Mouse (Mus musculus) NIH3T3 (cell line): ENCODE results near the gene Olfr1232.

ENCODE experiments used
- DNase-seq: peaks from one replicate; pipeline ENCODE4 v3.0.0-alpha.2; 2012; ENCODE audit warnings: low read depth

Gene Olfr1232

GRCm38 (mm10) chr2:89329575-89329974 is at the start of gene Olfr1232:
TSS of gene Olfr1232 (minus strand) at chr2:89329675.
- DNase-seq, result no peak

GRCm38 (mm10) chr2:89364765-89365164 is 35.3 kb upstream of the Olfr1232 start, which contains the start of gene Olfr1234:
TSS of gene Olfr1234 (minus strand) at chr2:89364865.
- no peak for DNase-seq

- no peak for DNase-seq
These were observed 12.8 kb upstream of the Olfr1232 start, which contains the start of gene Olfr1233 for GRCm38 (mm10) chr2:89342298-89342697. TSS of gene Olfr1233 (minus strand) at chr2:89342398.

- no peak for DNase-seq
These were observed 22.5 kb downstream of the Olfr1232 start, which contains the start of gene Olfr1231 for GRCm38 (mm10) chr2:89306974-89307373. TSS of gene Olfr1231 (minus strand) at chr2:89307074.

GRCm38 (mm10) chr2:89297168-89297567 is 32.3 kb downstream of the Olfr1232 start, which contains the start of gene Olfr1230:
TSS of gene Olfr1230 (minus strand) at chr2:89297268.
- DNase-seq, result no peak

- no peak for DNase-seq
These were observed 41.6 kb downstream of the Olfr1232 start, which contains the start of gene Olfr1229 for GRCm38 (mm10) chr2:89287914-89288313. TSS of gene Olfr1229 (minus strand) at chr2:89288014.
